Mouse (Mus musculus) stomach, embryonic 14.5 days (tissue): ENCODE measurements around the gene Nuak1. TPM values are rescaled to one million over a fixed set of nuclear protein-coding genes. Genes with fewer than 3 reads are reported as not detected.

Experiments used
- ATAC-seq: fragments of 200-750 bp; cut with Nextera tagmentation; 2 replicates; pipeline ENCODE4 v1.8.0; 2017; ENCODE audit warnings: low read depth, moderate TSS enrichment; ENCODE audit not compliant: insufficient number of reproducible peaks, insufficient read depth, low FRiP score
- H3K27ac ChIP-seq: fragments of 300-500 bp; sonication (generic); 2 replicates; pipeline ENCODE4 v1.5.1; 2014; ENCODE audit warnings: mild to moderate bottlenecking, low read length, moderate library complexity, mixed read lengths
- H3K27me3 ChIP-seq: fragments of 300-500 bp; sonication (generic); 2 replicates; pipeline ENCODE4 v1.6.1; 2014; ENCODE audit warnings: low read length, control low read depth, mixed read lengths; ENCODE audit not compliant: control insufficient read depth, insufficient read depth
- H3K36me3 ChIP-seq: fragments of 300-500 bp; sonication (generic); 2 replicates; pipeline ENCODE4 v1.6.1; 2014; ENCODE audit warnings: mild to moderate bottlenecking, control low read depth, low read length, moderate library complexity, mixed read lengths; ENCODE audit not compliant: control insufficient read depth, insufficient read depth
- H3K4me1 ChIP-seq: fragments of 300-500 bp; sonication (generic); 2 replicates; pipeline ENCODE4 v1.6.1; 2014; ENCODE audit warnings: low read length, control low read depth, mixed read lengths; ENCODE audit not compliant: control insufficient read depth, insufficient read depth
- H3K4me2 ChIP-seq: fragments of 300-500 bp; sonication (generic); replicated peaks from 2 replicates; pipeline ENCODE4 v1.6.1; 2014; ENCODE audit warnings: low read depth, low read length, control low read depth
- H3K4me3 ChIP-seq: fragments of 300-500 bp; sonication (generic); 2 replicates; pipeline ENCODE4 v1.5.1; 2014; ENCODE audit warnings: low read depth, low read length, control low read depth
- H3K9ac ChIP-seq: fragments of 300-500 bp; sonication (generic); replicated peaks from 2 replicates; pipeline ENCODE4 v1.6.1; 2014; ENCODE audit warnings: low read depth, mild to moderate bottlenecking, control low read depth, low read length, moderate library complexity, mixed read lengths
- H3K9me3 ChIP-seq: fragments of 300-500 bp; sonication (generic); 2 replicates; pipeline ENCODE4 v1.6.1; 2016; ENCODE audit warnings: low read depth, low read length, control low read depth; ENCODE audit not compliant: control insufficient read depth
- WGBS: fragments of 180-500 bp; shearing (Covaris S2); extraction: QIAGEN DNeasy Blood & Tissue Kit; methylation state at CpG from one replicate; pipeline ENCODE4 v1.1.7; 2014; 5-methylcytosine and 5-hydroxymethylcytosine counted together
- polyA plus RNA-seq: library from polyadenylated mRNA; unstranded; fragments of >200 nt; fragmentation: Nextera tagmentation; extraction: Ambion mirVana; gene quantifications from 2 replicates; pipeline ENCODE4 v1.2.1, GENCODE M21; 2014

The Nuak1 gene
- polyA plus RNA-seq, 1 experiment from 2014 or later = 0.94 TPM

GRCm38 (mm10) chr10:84424374-84424773, 16.0 kb downstream of the Nuak1 start:
- Histone ChIP-seq H3K4me1 (0 out of 2 replicates have a peak, but pooled peaks cover 4% of the 10 kb centered on the region), H3K9ac (no peak overlapping the region)
- whole genome bisulfite sequencing = 44% methylated on average over 7 of the region's 7 CpGs

GRCm38 (mm10) chr10:84423903-84424302, 16.5 kb downstream of the Nuak1 start:
- no peak overlapping the region for H3K4me2 ChIP-seq
- no peak for ATAC-seq
- H3K9me3 ChIP-seq = no peaks in the 10 kb centered on the region
- 0 out of 2 replicates have a peak, but pooled peaks cover 4% of the 10 kb centered on the region for H3K4me1 ChIP-seq
- WGBS = 70% methylated on average over 5 of the region's 5 CpGs
- no peak overlapping the region for H3K4me3 ChIP-seq
- no peak overlapping the region for H3K27ac ChIP-seq
- no peaks in the 10 kb centered on the region for H3K36me3 ChIP-seq
- no peak overlapping the region for H3K9ac ChIP-seq
- no peaks in the 10 kb centered on the region for H3K27me3 ChIP-seq

More at GRCm38 (mm10) chr10:84424374-84424773, 16.0 kb downstream of the Nuak1 start:
- no peaks in the 10 kb centered on the region for H3K9me3 ChIP-seq
- H3K36me3 ChIP-seq = no peaks in the 10 kb centered on the region
- ATAC-seq = no peak
- H3K27me3 ChIP-seq = no peaks in the 10 kb centered on the region
- no peak overlapping the region for H3K4me2 ChIP-seq
- no peak overlapping the region for H3K27ac ChIP-seq
- H3K4me3 ChIP-seq = no peak overlapping the region

- no peak overlapping the region for H3K4me3 ChIP-seq
- H3K9ac ChIP-seq = no peak overlapping the region
- no peaks in the 10 kb centered on the region for H3K9me3 ChIP-seq
- no peak for ATAC-seq
- no peaks in the 10 kb centered on the region for H3K36me3 ChIP-seq
- no peak overlapping the region for H3K4me2 ChIP-seq
- H3K27ac ChIP-seq = no peak overlapping the region
- H3K27me3 ChIP-seq = no peaks in the 10 kb centered on the region
- WGBS = 91% methylated on average over 6 of the region's 6 CpGs
- H3K4me1 ChIP-seq = 0 out of 2 replicates have a peak, but pooled peaks cover 4% of the 10 kb centered on the region
Observed at GRCm38 (mm10) chr10:84420589-84420988, 19.8 kb downstream of the Nuak1 start.

- no peaks in the 10 kb centered on the region for H3K9me3 ChIP-seq
- no peaks in the 10 kb centered on the region for H3K27me3 ChIP-seq
- no peak overlapping the region for H3K27ac ChIP-seq
- ATAC-seq = no peak
- H3K4me2 ChIP-seq = no peak overlapping the region
- H3K4me1 ChIP-seq = no peaks in the 10 kb centered on the region
- H3K4me3 ChIP-seq = no peak overlapping the region
- no peaks in the 10 kb centered on the region for H3K36me3 ChIP-seq
- no peak overlapping the region for H3K9ac ChIP-seq
Observed at GRCm38 (mm10) chr10:84418421-84418820, 22.0 kb downstream of the Nuak1 start.

GRCm38 (mm10) chr10:84416752-84417151, 23.6 kb downstream of the Nuak1 start:
- H3K27ac ChIP-seq = no peak overlapping the region
- H3K4me1 ChIP-seq = no peaks in the 10 kb centered on the region
- no peak overlapping the region for H3K9ac ChIP-seq
- 86% methylated on average over 8 of the region's 8 CpGs for WGBS
- H3K27me3 ChIP-seq = no peaks in the 10 kb centered on the region
- H3K4me3 ChIP-seq = no peak overlapping the region
- no peak overlapping the region for H3K4me2 ChIP-seq
- H3K9me3 ChIP-seq = no peaks in the 10 kb centered on the region
- no peaks in the 10 kb centered on the region for H3K36me3 ChIP-seq
- no peak for ATAC-seq

- Histone ChIP-seq H3K9me3 (no peaks in the 10 kb centered on the region), H3K36me3 (no peaks in the 10 kb centered on the region), H3K4me3 (no peak overlapping the region), H3K4me1 (no peaks in the 10 kb centered on the region), H3K27ac (no peak overlapping the region), H3K4me2 (no peak overlapping the region), H3K9ac (no peak overlapping the region), H3K27me3 (no peaks in the 10 kb centered on the region)
- WGBS = 86% methylated on average over 8 of the region's 8 CpGs
- ATAC-seq = no peak
Observed at GRCm38 (mm10) chr10:84414981-84415700, 25.3 kb downstream of the Nuak1 start.

- ATAC-seq = no peak
- H3K27ac ChIP-seq = no peak overlapping the region
- WGBS = 73% methylated on average over 6 of the region's 6 CpGs
- no peaks in the 10 kb centered on the region for H3K36me3 ChIP-seq
- no peak overlapping the region for H3K4me3 ChIP-seq
- H3K9me3 ChIP-seq = no peaks in the 10 kb centered on the region
- no peaks in the 10 kb centered on the region for H3K4me1 ChIP-seq
- no peaks in the 10 kb centered on the region for H3K27me3 ChIP-seq
- no peak overlapping the region for H3K4me2 ChIP-seq
- no peak overlapping the region for H3K9ac ChIP-seq
Observed at GRCm38 (mm10) chr10:84413310-84413709, 27.1 kb downstream of the Nuak1 start.

GRCm38 (mm10) chr10:84412326-84412962, 28.0 kb downstream of the Nuak1 start:
- Histone ChIP-seq H3K9ac (no peak overlapping the region), H3K4me3 (no peak overlapping the region), H3K4me1 (no peaks in the 10 kb centered on the region), H3K4me2 (no peak overlapping the region), H3K9me3 (no peaks in the 10 kb centered on the region), H3K27me3 (no peaks in the 10 kb centered on the region), H3K36me3 (no peaks in the 10 kb centered on the region), H3K27ac (no peak overlapping the region)
- WGBS = 70% methylated on average over 12 of the region's 12 CpGs
- no peak for ATAC-seq
